Mouse (Mus musculus) brain, embryonic 14.5 days (tissue): ENCODE measurements around the gene H2al1j.

ENCODE experiments used
- CTCF ChIP-seq: fragments of 200-500 bp; IDR thresholded peaks from 2 replicates; pipeline ENCODE4 v1.5.1; 2012; ENCODE audit warnings: inconsistent platforms, mild to moderate bottlenecking, moderate library complexity, borderline replicate concordance; ENCODE audit not compliant: insufficient read depth, insufficient read length; ENCODE audit errors: extremely low read depth
- POLR2A ChIP-seq: fragments of 200-500 bp; IDR thresholded peaks from 2 replicates; pipeline ENCODE4 v1.6.1; 2012; ENCODE audit warnings: mild to moderate bottlenecking, inconsistent platforms, borderline replicate concordance; ENCODE audit not compliant: poor library complexity, insufficient read depth, insufficient read length, severe bottlenecking; ENCODE audit errors: extremely low read depth

GRCm38 (mm10) chrX:11363890-11364289, 36.3 kb downstream of the H2al1j start:
- TF ChIP-seq POLR2A, result no peak
- TF ChIP-seq CTCF, result no peak
